Mouse (Mus musculus) layer of hippocampus, adult 6 months (tissue): Measurements from ENCODE around the gene Abca6. TPM values are rescaled to one million over a fixed set of nuclear protein-coding genes. Genes with fewer than 3 reads are reported as not detected.

Experiments
- long read RNA-seq, 2 experiments: library from polyadenylated mRNA; unstranded; transcript quantifications; one replicate each; pipeline ENCODE4 v2.0.0; 2019 to 2020
- polyA plus RNA-seq: library from polyadenylated mRNA; unstranded; fragments of <200 nt; fragmentation: Nextera tagmentation; gene quantifications from 2 replicates; pipeline ENCODE4 v1.2.3, GENCODE M21; 2021

The Abca6 gene
- 0.30 and 0.65 TPM in 2 replicates for polyA plus RNA-seq
- long read RNA-seq, experiment 1: 0 reads
- long read RNA-seq, experiment 2, full-length matches to known transcripts: 1 of 1 reads
- long read RNA-seq, experiment 2, partial matches to known transcripts: 0 of 1 reads
- long read RNA-seq, experiment 2, other reads (novel, unspliced or antisense): 0 of 1 reads

GRCm38 (mm10) chr11:110251534-110251933 lies at the start of gene Abca6:
Gene Abca6, minus strand, starts transcription at chr11:110251776.

GRCm38 (mm10) chr11:110167459-110168251 lies 83.9 kb downstream of the Abca6 start, which contains the start of gene Abca9:
Gene Abca9, minus strand, starts transcription at chr11:110168196.

Other genes with a start within 250 kb of the Abca6 start
- 3.6 and 4.1 TPM in 2 replicates for gene Abca8a, start 155.8 kb downstream of the Abca6 start, polyA plus RNA-seq
- gene Abca9, start 83.6 kb downstream of the Abca6 start, polyA plus RNA-seq: 1.2 and 1.5 TPM in 2 replicates
- gene Abca5, start 85.9 kb upstream of the Abca6 start, polyA plus RNA-seq: 16.1 and 19.5 TPM in 2 replicates
- gene Map2k6, start 147.3 kb upstream of the Abca6 start, polyA plus RNA-seq: 7.4 and 8.8 TPM in 2 replicates